Mouse (Mus musculus) embryo, embryonic 9.5 days (tissue): ENCODE measurements at regions not wholly inside any gene's neighbourhood (a gene's known extent, or its start where the extent isn't known, plus 50 kb on each side); places are given as distances from the start of the nearest gene placed in this dataset.
A peak's percentile ranks its signal among the peaks of the same experiment; 100 is the strongest.

ENCODE experiments used
- DNase-seq: peaks from one replicate; pipeline ENCODE4 v3.0.0-alpha.2; 2017; ENCODE audit errors: extremely low spot score

GRCm38 (mm10) chr7:75923951-75924467 lies 75.9 kb downstream of the Klhl25 start:
- no peak for DNase-seq

- DNase-seq: peak; percentile 53
These were observed 79.4 kb downstream of the Klhl25 start for GRCm38 (mm10) chr7:75927537-75927936.

- no peak for DNase-seq
These were observed 95.7 kb downstream of the Klhl25 start for GRCm38 (mm10) chr7:75943844-75944243.

GRCm38 (mm10) chr7:75955671-75956070 lies 107.6 kb downstream of the Klhl25 start:
- DNase-seq: no peak

GRCm38 (mm10) chr7:75957366-75957765 lies 109.3 kb downstream of the Klhl25 start:
- DNase-seq: no peak

GRCm38 (mm10) chr7:75959903-75960620 lies 112.0 kb downstream of the Klhl25 start:
- DNase-seq: no peak

GRCm38 (mm10) chr7:75968177-75968576 lies 120.1 kb downstream of the Klhl25 start:
- no peak for DNase-seq

- no peak for DNase-seq
These were observed 122.8 kb downstream of the Klhl25 start for GRCm38 (mm10) chr7:75970914-75971313.

- no peak for DNase-seq
These were observed 123.6 kb downstream of the Klhl25 start for GRCm38 (mm10) chr7:75971706-75972105.

- no peak for DNase-seq
These were observed 133.4 kb downstream of the Klhl25 start for GRCm38 (mm10) chr7:75981560-75981959.

- DNase-seq: peak; percentile 78
These were observed 135.1 kb downstream of the Klhl25 start for GRCm38 (mm10) chr7:75983029-75983808.

GRCm38 (mm10) chr7:75983809-75984171 lies 135.7 kb downstream of the Klhl25 start:
- DNase-seq: no peak

- no peak for DNase-seq
These were observed 150.7 kb downstream of the Klhl25 start for GRCm38 (mm10) chr7:75998853-75999252.

GRCm38 (mm10) chr7:75999324-75999907 lies 151.3 kb downstream of the Klhl25 start:
- no peak for DNase-seq

- DNase-seq: no peak
These were observed 152.9 kb downstream of the Klhl25 start for GRCm38 (mm10) chr7:76001012-76001411.

- no peak for DNase-seq
These were observed 160.1 kb downstream of the Klhl25 start for GRCm38 (mm10) chr7:76008226-76008625.

- no peak for DNase-seq
These were observed 181.9 kb upstream of the Agbl1 start for GRCm38 (mm10) chr7:76047743-76048142.

GRCm38 (mm10) chr7:76049342-76049741 lies 180.3 kb upstream of the Agbl1 start:
- DNase-seq: no peak

GRCm38 (mm10) chr7:76053843-76054242 lies 175.8 kb upstream of the Agbl1 start:
- no peak for DNase-seq

GRCm38 (mm10) chr7:76099149-76099548 lies 130.5 kb upstream of the Agbl1 start:
- no peak for DNase-seq

- no peak for DNase-seq
These were observed 108.3 kb upstream of the Agbl1 start for GRCm38 (mm10) chr7:76121242-76121844.

GRCm38 (mm10) chr7:76127641-76128111 lies 102.0 kb upstream of the Agbl1 start:
- no peak for DNase-seq
